Mouse (Mus musculus): ENCODE results near the gene Fyttd1.
"Not testable (repeated sequence)": the region's sequence is repeated elsewhere in the genome, so short reads cannot be mapped to it uniquely, and the experiment has no call there.

The Fyttd1 gene

GRCm38 (mm10) chr16:32939301-32939700, 62.0 kb downstream of the Fyttd1 start:
- in situ Hi-C loops (cut with MboI; ENCODE audit: unreplicated experiment in 2 of 2): not testable (repeated sequence)

GRCm38 (mm10) chr16:32939716-32940115, 62.4 kb downstream of the Fyttd1 start:
- in situ Hi-C loops (cut with MboI; ENCODE audit: unreplicated experiment in 2 of 2): not testable (repeated sequence)

DNA sequence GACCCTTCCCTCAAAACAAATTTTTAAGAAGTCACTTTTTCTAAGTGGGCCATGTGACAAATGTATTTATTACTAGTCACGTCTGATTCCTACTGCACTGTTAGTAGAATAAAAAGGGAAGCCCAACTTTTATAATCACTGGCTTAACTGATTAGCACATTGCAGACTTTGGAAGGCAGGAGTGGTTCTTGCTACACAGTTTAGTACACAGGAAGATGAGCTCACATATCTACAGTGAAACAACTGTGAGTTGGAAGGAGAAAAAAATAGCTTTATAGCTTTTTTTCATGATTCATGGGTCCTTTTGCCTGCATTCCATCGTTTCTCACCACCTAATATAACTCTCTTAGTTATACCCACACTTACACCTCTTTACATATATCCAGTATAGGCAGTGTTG, 63.9 kb downstream of the Fyttd1 start:
- in situ Hi-C loops (cut with MboI; ENCODE audit: unreplicated experiment in 2 of 2): not testable (repeated sequence)

DNA sequence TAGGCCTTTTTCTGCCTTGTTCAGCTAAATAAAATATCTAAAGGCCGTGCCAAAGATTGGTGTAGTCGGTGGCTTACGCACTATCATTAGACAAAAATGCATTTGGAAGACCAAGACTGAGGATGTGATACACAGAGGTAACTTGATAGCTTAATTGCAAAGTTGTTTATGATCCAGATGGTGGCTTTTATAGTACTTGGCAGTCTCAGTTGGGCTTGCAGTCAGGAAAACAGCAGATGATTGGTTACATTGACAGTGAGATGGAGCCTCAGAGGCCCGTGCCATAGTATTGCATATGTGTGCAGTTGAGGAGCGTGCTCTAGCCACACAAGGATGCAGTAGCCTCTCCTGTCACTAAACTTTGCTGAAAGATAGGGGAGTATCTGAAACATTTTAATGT, 65.4 kb downstream of the Fyttd1 start:
- in situ Hi-C loops (cut with MboI; ENCODE audit: unreplicated experiment in 2 of 2): no loop called here

- in situ Hi-C loops (cut with MboI; ENCODE audit: unreplicated experiment in 2 of 2): no loop called here
Observed at GRCm38 (mm10) chr16:32945379-32945778, 68.1 kb downstream of the Fyttd1 start.

- in situ Hi-C loops (cut with MboI; ENCODE audit: unreplicated experiment in 2 of 2): no loop called here
Observed at GRCm38 (mm10) chr16:32948016-32948415, 70.7 kb downstream of the Fyttd1 start.

- in situ Hi-C loops (cut with MboI; ENCODE audit: unreplicated experiment in 2 of 2): no loop called here
Observed at GRCm38 (mm10) chr16:32948656-32949055, 71.4 kb downstream of the Fyttd1 start.

- in situ Hi-C loops (cut with MboI; ENCODE audit: unreplicated experiment in 2 of 2): no loop called here
Observed at GRCm38 (mm10) chr16:32949281-32949680, 72.0 kb downstream of the Fyttd1 start.

GRCm38 (mm10) chr16:32951074-32951473, 73.8 kb downstream of the Fyttd1 start:
- in situ Hi-C loops (cut with MboI; ENCODE audit: unreplicated experiment in 2 of 2): no loop called here

DNA sequence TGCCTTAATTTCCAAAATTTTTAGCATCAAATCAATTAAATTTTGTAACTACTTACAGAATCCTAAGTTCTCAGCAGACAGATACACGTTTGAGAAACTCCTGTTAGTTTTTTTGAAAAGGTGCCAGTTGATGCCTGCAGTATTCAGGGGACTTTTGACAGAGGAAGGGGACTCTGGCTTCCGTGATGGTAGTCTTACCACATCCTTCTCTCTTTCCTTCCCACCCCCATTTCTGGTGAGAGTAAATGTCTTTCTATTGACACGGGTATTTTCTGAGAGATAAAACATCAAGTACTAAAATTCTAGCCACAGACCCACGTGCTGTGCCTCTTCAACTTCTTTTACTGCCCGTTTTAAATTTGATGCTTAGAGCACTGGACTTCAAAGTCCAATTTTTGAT, 76.5 kb downstream of the Fyttd1 start:
- in situ Hi-C loops (cut with MboI; ENCODE audit: unreplicated experiment in 2 of 2): no loop called here

GRCm38 (mm10) chr16:32954304-32954703, 77.0 kb downstream of the Fyttd1 start:
- in situ Hi-C loops (cut with MboI; ENCODE audit: unreplicated experiment in 2 of 2): no loop called here

- in situ Hi-C loops (cut with MboI; ENCODE audit: unreplicated experiment in 2 of 2): no loop called here
Observed at GRCm38 (mm10) chr16:32956889-32957288, 79.6 kb downstream of the Fyttd1 start.

Measured in v-Abl transformed pro-B cells (cell line).